Mouse (Mus musculus) embryonic fibroblast, embryonic 13.5 days (primary cell): ENCODE data around the gene Ppfibp1.

ENCODE experiments used
- CTCF ChIP-seq: IDR thresholded peaks from 2 replicates; pipeline ENCODE4 v1.5.1; 2011; ENCODE audit warnings: mild to moderate bottlenecking, control low read depth, low read length, moderate library complexity, borderline replicate concordance; ENCODE audit not compliant: insufficient read depth
- POLR2A ChIP-seq: IDR thresholded peaks from 2 replicates; pipeline ENCODE4 v1.6.1; 2011; ENCODE audit warnings: low read depth, mild to moderate bottlenecking, control low read depth, low read length, moderate library complexity

- TF ChIP-seq CTCF, result no peak
- TF ChIP-seq POLR2A, result no peak
These were observed 62.2 kb downstream of the Ppfibp1 start for GRCm38 (mm10) chr6:146950454-146950832.
